Mouse (Mus musculus) testis, postnatal 14 days (tissue): Measurements from ENCODE around the gene Igf1.

Experiments
- DNase-seq: peaks from one replicate; pipeline ENCODE4 v3.0.0; 2021; ENCODE audit warnings: low spot score

Gene Igf1

DNA sequence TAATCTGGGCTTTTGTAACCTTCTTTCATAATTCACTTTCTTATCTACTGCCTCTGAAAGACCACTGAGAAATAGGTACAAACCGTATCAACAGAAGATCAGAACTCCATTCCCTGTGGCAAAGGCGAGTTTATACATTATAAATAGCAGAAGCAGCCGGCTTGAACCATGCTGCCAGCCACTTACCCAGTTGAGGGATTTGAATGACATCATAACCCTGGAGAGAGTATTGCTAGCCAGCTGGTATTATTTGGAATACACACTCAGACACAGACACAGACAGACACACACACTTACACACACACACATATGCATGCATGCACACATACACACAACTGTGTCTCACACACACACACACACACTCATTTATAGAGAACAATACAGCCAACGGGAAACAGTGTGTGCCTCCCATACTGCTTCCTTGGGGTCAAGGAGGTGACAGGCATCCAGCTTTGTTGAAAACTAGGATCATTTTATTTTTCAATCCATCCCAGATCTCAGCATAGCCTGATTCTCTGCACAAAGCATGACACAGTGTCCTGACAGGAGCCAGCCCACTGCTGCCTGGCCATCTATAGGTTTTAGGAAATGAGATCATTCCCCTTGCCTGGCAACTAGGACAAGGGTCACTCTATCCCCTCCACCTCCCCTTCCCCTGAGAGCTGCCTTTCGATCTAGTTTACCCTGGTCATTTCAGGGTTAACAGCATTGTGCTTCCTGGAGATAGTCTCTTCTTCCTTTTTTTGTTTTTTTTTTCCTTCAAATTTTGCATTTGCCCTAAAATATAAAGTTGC is at the start of gene Igf1:
Igf1 (plus strand) TSS at position 253 of the 794 bp plus-strand sequence.
- no peak for DNase-seq

DNA sequence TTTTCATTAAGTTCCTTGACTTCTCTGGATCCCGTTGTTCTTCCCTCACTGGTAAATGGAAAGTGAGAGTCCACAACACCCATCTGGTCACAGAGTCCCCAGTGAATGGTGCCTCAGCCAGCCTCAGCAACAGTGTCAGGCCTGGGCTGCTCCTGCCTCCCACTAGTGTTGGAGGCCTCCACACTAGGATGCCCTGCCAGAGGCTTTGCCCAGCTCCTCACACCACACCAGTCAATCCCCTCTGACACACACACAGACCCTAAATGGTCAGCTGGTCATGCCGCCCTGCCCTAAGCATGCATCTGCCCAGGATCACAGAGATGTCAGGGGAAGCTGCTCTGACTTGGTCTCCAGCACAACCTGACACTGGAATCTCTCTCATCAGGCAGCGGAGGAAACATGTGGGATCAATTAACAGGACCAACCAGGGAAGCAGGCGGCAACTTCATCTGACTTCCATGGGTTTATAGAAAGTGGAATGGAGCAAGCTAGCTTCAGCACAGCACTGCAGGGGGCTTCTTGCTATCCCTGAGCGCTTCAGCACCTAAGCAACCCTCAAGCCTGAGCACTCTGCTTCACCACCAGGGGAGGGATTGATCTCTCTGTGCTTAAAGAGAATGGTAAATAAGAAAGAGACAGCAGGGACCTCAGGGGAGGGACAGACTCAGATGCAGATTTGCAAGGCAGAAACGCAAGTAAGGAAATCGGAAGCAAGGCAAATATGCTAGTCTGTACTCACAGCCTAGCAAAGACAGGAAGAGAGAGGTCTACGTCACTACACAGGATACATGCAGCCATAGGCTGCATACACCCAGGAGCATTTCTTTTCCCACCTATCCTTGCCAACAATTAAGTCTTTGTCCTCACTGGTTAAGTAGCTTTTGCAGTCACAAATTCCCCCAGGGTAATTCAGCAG is 45.6 kb upstream of the Igf1 start:
- no peak for DNase-seq

- peak; percentile 20 for DNase-seq
Observed at GRCm38 (mm10) chr10:87813073-87813590, 44.9 kb upstream of the Igf1 start.

GRCm38 (mm10) chr10:87816861-87817260 is 41.2 kb upstream of the Igf1 start:
- DNase-seq = no peak

- DNase-seq = peak; percentile 11
Observed at GRCm38 (mm10) chr10:87817786-87818185, 40.3 kb upstream of the Igf1 start.

GRCm38 (mm10) chr10:87821906-87822305 is 36.2 kb upstream of the Igf1 start:
- DNase-seq = peak; percentile 11

DNA sequence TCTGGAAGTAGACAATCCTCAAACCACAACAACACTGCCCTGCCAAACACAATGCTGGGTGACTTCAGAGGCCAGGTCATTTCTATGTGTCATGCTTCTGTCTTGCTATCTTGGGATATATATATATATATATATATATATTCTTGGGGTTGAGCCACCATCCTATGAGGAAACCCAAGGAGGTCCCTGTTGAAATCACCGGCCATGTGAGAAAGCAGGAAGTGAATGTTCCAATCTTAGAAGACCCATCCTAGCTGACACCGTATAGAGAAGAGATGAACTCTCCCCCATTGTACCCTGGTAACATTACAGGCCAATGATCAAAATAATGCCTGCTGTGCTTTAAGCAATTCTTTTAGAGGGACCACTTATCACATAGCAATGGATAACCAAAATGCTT is 28.1 kb upstream of the Igf1 start:
- no peak for DNase-seq

GRCm38 (mm10) chr10:87830639-87831038 is 27.4 kb upstream of the Igf1 start:
- no peak for DNase-seq

GRCm38 (mm10) chr10:87832101-87832500 is 26.0 kb upstream of the Igf1 start:
- DNase-seq = no peak

DNA sequence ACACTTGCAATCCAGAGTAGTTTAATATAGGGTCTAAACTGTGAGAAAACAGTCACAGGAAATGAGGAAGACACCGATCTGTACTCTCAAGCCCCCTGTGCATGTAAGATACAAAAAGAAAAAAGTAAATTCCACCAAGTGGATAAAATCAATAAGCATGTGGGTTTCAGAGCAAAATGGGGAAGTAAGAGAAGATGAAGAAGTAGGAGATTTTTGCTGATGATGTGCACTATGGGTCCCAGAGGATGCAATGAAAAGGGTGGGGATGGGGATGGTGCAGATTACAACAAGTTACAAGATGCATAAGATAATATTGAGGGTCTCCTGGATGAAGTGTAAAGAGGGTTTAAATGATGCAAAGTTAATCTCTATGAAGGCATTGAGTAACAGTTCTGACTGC is 18.6 kb upstream of the Igf1 start:
- no peak for DNase-seq

DNA sequence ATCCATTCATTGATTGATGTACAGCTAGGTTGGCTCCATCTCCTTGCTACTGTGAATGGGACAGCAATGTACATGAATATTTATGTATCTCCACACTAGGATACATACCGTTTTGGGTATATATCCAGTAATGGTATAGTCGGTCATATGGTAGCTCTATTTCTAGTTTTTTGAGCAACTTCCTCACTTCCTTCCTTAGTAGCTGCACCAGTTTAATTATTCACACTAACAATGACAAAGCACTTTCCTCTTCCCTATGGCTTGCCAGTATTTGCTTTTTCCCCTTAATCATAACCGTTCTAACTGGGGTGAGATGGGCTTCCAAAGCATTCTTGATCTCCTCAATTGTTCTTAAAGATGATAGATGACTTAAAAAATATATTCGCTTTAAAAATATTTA is 15.6 kb upstream of the Igf1 start:
- DNase-seq = no peak

DNA sequence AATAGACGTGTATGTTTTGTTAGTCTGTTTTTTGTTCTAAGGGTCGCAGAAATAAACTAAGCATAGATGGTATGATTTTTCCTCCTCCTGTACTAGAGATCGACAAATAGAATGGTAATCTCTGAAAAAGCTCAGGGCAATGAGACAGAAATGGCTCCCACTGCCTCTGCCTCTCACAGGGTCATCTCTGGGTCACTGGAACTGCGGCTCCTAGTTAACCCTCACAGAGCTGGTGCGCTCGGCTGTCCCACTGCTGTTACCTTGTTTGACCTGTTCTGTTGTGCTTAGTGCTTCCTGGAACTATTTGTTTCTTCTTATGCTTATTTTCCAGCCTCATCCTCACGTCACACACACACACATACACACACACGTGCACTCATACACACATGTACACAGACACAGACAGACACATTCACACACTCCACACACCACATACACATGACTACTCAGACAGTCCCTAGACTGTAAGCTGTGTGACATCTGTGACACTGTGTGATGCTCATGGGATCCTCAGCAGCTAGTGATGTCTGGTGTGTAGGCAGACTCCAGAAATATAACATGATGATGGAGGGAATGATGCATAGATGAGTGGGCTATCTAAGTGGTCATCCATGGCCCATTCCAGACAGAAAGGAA is 13.0 kb upstream of the Igf1 start:
- no peak for DNase-seq

DNA sequence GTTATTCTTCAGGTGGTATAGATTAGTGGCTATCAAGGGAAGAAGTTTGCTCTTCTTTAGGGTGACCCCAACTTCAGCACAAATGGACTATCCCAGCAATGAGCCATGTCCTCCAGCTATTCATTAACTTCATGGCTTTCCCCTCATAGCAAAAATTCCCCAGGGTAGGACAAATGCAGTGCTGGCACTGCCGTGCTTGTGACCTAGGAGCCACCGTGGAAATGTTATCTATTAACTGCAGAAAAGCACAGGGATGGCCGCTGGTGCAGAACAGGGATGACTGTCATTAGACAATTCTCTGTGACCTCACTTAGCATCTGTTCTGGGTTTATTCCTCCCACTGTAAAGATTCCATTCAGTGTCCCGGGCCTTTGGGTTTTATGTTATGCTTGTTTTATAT is 10.2 kb upstream of the Igf1 start:
- DNase-seq = no peak

DNA sequence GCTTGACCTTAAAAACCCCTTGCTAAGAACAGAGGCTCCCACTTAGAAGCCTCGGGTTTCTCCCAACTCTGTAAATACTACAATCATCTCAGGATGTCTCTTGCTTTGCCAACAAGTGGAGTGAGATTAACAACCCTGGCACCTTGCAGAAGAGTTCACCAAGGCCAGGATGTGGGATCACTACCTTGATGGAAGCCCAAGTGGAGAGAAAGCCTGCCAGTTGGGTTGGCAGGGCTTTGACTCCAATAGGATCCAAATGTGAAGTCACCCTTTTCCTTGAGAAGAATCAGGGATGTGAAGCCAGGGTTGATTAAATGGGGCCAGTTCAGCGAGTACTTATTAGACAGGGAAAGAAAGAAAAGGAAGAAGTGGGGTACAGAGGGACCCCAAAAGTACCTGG is 9.6 kb upstream of the Igf1 start:
- no peak for DNase-seq

GRCm38 (mm10) chr10:87851492-87851891 is 6.6 kb upstream of the Igf1 start:
- no peak for DNase-seq

GRCm38 (mm10) chr10:87854408-87854807 is 3.7 kb upstream of the Igf1 start:
- DNase-seq = peak; percentile 39

GRCm38 (mm10) chr10:87855423-87856122 is 2.5 kb upstream of the Igf1 start:
- DNase-seq = no peak

DNA sequence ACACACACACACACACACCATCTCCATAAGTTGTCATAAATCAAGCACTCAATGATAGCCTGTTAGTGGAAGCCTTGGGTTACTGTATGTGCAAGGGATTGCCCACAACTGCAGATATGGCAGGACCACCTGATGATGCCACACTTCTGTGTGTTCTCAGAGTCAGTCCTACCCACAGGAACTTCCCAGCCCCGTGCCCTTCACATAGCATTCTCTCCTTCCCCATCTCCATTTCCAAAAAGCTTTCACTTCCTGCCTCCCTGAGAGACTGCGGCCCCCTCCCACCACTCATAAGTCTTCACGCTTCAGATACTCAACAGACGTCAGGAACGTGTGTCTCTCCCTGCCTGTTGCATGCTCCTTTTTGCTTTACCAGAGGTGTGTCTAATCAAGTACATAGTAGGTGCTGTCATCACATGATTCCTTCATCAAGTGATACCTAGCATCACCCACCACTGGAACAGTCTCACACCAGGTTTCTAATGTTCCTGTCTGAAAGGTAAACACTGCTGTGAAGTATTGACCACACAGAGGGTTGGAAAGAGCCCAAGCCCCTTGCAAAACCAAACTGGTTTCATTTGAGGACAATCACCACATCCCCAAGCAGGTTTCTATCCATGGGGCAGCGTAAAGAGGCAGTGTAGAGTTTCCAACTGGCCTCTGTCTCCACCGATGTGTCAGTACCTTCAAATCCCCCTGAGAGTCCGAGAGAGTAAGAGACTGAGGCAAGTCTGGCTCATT is 680 bp upstream of the Igf1 start:
- DNase-seq = no peak

DNA sequence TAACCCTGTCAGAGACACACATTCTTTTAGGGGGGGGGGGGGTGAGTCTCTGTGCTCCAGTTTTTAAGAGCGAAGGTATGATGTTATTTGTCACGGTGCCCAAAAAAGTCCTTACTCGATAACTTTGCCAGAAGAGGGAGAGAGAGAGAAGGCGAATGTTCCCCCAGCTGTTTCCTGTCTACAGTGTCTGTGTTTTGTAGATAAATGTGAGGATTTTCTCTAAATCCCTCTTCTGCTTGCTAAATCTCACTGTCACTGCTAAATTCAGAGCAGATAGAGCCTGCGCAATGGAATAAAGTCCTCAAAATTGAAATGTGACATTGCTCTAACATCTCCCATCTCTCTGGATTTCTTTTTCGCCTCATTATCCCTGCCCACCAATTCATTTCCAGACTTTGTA is 874 bp downstream of the Igf1 start:
- DNase-seq = no peak

DNA sequence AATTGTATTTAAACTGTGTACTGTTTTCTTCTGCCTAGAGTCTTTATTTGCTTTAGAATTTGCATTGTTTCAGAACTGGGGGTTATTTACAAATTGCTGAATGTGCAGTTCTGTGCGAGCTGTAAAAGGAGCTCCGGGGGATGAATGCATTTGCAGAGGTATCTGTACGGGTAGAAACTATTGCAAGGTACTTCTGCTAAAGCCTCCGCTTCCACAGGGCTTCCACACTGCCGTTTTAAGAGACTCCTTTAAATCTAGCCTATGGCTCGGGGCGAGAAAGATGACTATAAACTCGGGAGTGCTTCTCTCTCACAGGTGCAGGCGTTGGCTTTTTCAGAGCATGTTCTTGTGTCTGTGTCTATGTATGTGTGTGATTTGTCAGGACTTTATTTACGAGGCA is 1.4 kb downstream of the Igf1 start:
- DNase-seq = no peak
